Mouse (Mus musculus) intestine, embryonic 14.5 days (tissue): ENCODE measurements around the gene Tbc1d21. TPM values are rescaled to one million over a fixed set of nuclear protein-coding genes. Genes with fewer than 3 reads are reported as not detected.
A peak's percentile ranks its signal among the peaks of the same experiment; 100 is the strongest.

Experiments
- ATAC-seq: fragments of 200-750 bp; cut with Nextera tagmentation; replicated peaks from 2 replicates; pipeline ENCODE4 v1.8.0; 2017; ENCODE audit warnings: low read depth, moderate number of reproducible peaks, moderate TSS enrichment, moderate library complexity; ENCODE audit not compliant: low FRiP score, low TSS enrichment
- DNase-seq: peaks from one replicate; pipeline ENCODE4 v3.0.0-alpha.2; 2018; ENCODE audit warnings: low spot score
- H3K27ac ChIP-seq: fragments of 300-500 bp; sonication (generic); 2 replicates; pipeline ENCODE4 v1.5.1; 2014; ENCODE audit warnings: low read depth, mild to moderate bottlenecking, control low read depth
- H3K27me3 ChIP-seq: fragments of 300-500 bp; sonication (generic); replicated peaks from 2 replicates; pipeline ENCODE4 v1.6.1; 2014; ENCODE audit warnings: low read length, control low read depth; ENCODE audit not compliant: control insufficient read depth, insufficient read depth
- H3K36me3 ChIP-seq: fragments of 300-500 bp; sonication (generic); 2 replicates; pipeline ENCODE4 v1.6.1; 2014; ENCODE audit warnings: low read length, control low read depth; ENCODE audit not compliant: control insufficient read depth, insufficient read depth
- H3K4me1 ChIP-seq: fragments of 300-500 bp; sonication (generic); replicated peaks from 2 replicates; pipeline ENCODE4 v1.6.1; 2014; ENCODE audit warnings: low read length, control low read depth, mixed read lengths; ENCODE audit not compliant: control insufficient read depth, insufficient read depth
- H3K4me2 ChIP-seq: fragments of 300-500 bp; sonication (generic); 2 replicates; pipeline ENCODE4 v1.6.1; 2014; ENCODE audit warnings: low read length
- H3K4me3 ChIP-seq: fragments of 300-500 bp; sonication (generic); 2 replicates; pipeline ENCODE4 v1.5.1; 2014; ENCODE audit warnings: low read depth, low read length, control low read depth, mixed read lengths
- H3K9ac ChIP-seq: fragments of 300-500 bp; sonication (generic); 2 replicates; pipeline ENCODE4 v1.6.1; 2014; ENCODE audit warnings: mild to moderate bottlenecking, low read length
- H3K9me3 ChIP-seq: fragments of 300-500 bp; sonication (generic); 2 replicates; pipeline ENCODE4 v1.6.1; 2016; ENCODE audit warnings: low read length, control low read depth; ENCODE audit not compliant: control insufficient read depth
- WGBS: fragments of 180-500 bp; shearing (Covaris S2); extraction: QIAGEN DNeasy Blood & Tissue Kit; methylation state at CpG from one replicate; pipeline ENCODE4 v1.1.7; 2014; 5-methylcytosine and 5-hydroxymethylcytosine counted together
- polyA plus RNA-seq: library from polyadenylated mRNA; unstranded; fragments of >200 nt; fragmentation: Nextera tagmentation; extraction: Ambion mirVana; gene quantifications from 2 replicates; pipeline ENCODE4 v1.2.1, GENCODE M21; 2014

The Tbc1d21 gene
- polyA plus RNA-seq, 1 experiment from 2014 or later, result not detected

DNA sequence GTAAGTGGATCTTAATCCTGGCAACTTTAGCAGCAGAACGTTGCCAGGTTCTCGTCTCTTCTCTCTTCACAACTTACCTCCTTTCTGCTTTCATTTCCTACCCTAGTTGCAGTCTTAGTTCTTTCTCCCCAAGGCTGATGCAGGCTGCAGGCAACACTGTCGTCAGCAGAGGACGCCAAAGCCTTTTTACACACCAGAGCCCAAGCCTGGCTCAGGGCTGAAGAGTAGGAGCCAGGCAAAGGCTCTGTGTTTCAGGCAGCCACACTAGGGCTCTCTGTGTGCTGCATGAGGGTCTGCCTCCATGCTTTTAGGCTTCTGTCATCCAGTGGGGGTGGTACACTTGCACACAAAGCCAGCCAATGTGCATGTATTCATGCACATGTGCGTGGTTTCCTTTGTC lies 40.0 kb downstream of the Tbc1d21 start:
- no peak overlapping the region for H3K4me2 ChIP-seq
- no peaks in the 10 kb centered on the region for H3K9me3 ChIP-seq
- H3K4me1 ChIP-seq, result no peaks in the 10 kb centered on the region
- H3K4me3 ChIP-seq, result no peak overlapping the region
- no peak overlapping the region for H3K9ac ChIP-seq
- DNase-seq, result peak; percentile 69
- H3K36me3 ChIP-seq, result no peaks in the 10 kb centered on the region
- no peaks in the 10 kb centered on the region for H3K27me3 ChIP-seq
- 21% methylated on average over 5 of the region's 5 CpGs for whole genome bisulfite sequencing
- ATAC-seq, result 0 out of 2 replicates have a peak, but pooled peaks have one; percentile 55
- H3K27ac ChIP-seq, result no peak overlapping the region

GRCm38 (mm10) chr9:58327382-58327781 lies 42.9 kb downstream of the Tbc1d21 start:
- DNase-seq (no peak), ATAC-seq (no peak)
- no peak overlapping the region for H3K27ac ChIP-seq
- H3K4me2 ChIP-seq, result no peak overlapping the region
- H3K36me3 ChIP-seq, result no peaks in the 10 kb centered on the region
- WGBS, result 65% methylated on average over 1 of the region's 1 CpGs
- H3K27me3 ChIP-seq, result no peaks in the 10 kb centered on the region
- no peaks in the 10 kb centered on the region for H3K4me1 ChIP-seq
- H3K9ac ChIP-seq, result no peak overlapping the region
- no peak overlapping the region for H3K4me3 ChIP-seq
- H3K9me3 ChIP-seq, result no peaks in the 10 kb centered on the region

DNA sequence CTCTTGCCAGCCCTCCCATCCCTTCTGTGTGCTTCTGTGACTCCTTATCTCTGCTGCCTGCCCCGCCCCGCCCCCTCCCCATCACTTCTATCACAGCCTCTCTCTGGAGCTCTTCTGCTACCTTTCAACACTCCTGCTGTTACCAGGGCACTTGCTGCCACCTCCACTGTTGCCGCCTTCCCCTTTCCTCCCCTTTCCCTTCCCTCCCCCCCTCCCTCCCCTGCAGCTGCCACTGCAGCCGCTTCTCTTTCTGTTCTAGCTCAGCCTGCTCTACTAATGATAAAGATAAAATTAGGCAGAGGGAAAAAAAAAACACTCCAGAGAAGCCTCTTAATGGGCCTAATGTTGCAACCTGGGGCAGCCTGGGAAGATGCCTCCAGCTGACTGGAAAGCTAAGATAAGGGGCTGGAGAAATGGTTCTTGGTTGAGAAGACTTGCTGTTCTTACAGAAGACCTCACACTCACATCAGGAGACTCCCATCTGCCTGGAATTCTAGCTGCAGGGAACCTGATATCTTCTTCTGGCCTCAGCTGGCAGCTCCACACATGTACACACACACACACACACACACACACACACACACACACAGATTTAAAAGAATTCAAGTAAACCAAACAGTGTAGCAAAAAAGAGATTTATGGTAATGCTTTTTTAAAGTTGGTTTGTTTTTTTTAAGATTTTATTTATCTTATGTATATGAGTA lies 43.6 kb downstream of the Tbc1d21 start:
- H3K27me3 ChIP-seq, result no peaks in the 10 kb centered on the region
- ATAC-seq (no peak), DNase-seq (no peak)
- no peaks in the 10 kb centered on the region for H3K36me3 ChIP-seq
- 26% methylated on average over 4 of the region's 4 CpGs for WGBS
- H3K27ac ChIP-seq, result no peak overlapping the region
- no peak overlapping the region for H3K9ac ChIP-seq
- no peak overlapping the region for H3K4me3 ChIP-seq
- no peaks in the 10 kb centered on the region for H3K4me1 ChIP-seq
- H3K4me2 ChIP-seq, result no peak overlapping the region
- no peaks in the 10 kb centered on the region for H3K9me3 ChIP-seq

- H3K4me1 ChIP-seq, result 0 out of 2 replicates have a peak, but pooled peaks cover 7% of the 10 kb centered on the region
- no peaks in the 10 kb centered on the region for H3K36me3 ChIP-seq
- WGBS, result 96% methylated on average over 3 of the region's 3 CpGs
- H3K9me3 ChIP-seq, result no peaks in the 10 kb centered on the region
- H3K4me3 ChIP-seq, result no peak overlapping the region
- no peak for DNase-seq
- no peak overlapping the region for H3K4me2 ChIP-seq
- ATAC-seq, result no peak
- H3K27ac ChIP-seq, result no peak overlapping the region
- H3K9ac ChIP-seq, result no peak overlapping the region
- no peaks in the 10 kb centered on the region for H3K27me3 ChIP-seq
Measured at GRCm38 (mm10) chr9:58321681-58322080, 48.6 kb downstream of the Tbc1d21 start.

DNA sequence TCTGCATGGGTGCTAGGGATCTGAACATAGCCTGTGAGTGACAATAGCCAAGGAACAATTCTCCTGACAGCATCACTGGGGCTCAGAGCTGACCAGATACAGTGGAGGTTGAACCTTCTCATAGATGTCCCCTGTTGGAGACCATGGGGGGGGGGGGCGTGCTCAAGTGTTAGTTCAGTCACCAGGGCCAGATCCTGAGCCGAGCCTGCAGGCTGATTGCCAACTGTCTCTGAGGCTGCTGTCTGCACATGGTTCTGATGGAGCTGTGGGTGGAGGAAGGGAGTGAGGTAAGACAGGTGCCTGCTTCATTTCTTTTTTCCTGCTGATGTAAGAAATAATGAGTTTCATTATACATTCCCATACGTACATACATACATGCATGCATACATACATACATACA lies 51.9 kb downstream of the Tbc1d21 start:
- peaks cover 17% of the 10 kb centered on the region; the same call in 1 of the 2 replicates for H3K4me1 ChIP-seq
- no peak overlapping the region for H3K4me2 ChIP-seq
- no peak overlapping the region for H3K9ac ChIP-seq
- H3K27ac ChIP-seq, result no peak overlapping the region
- no peaks in the 10 kb centered on the region for H3K27me3 ChIP-seq
- H3K9me3 ChIP-seq, result no peaks in the 10 kb centered on the region
- H3K4me3 ChIP-seq, result no peak overlapping the region
- no peaks in the 10 kb centered on the region for H3K36me3 ChIP-seq
- 76% methylated on average over 3 of the region's 3 CpGs for WGBS
- no peak for DNase-seq
- ATAC-seq, result no peak

- 46% methylated on average over 3 of the region's 3 CpGs for WGBS
- no peak for ATAC-seq
- H3K4me1 ChIP-seq, result peaks cover 19% of the 10 kb centered on the region; the same call in 1 of the 2 replicates
Measured at GRCm38 (mm10) chr9:58317381-58317780, 52.9 kb downstream of the Tbc1d21 start.

GRCm38 (mm10) chr9:58316784-58317183 lies 53.5 kb downstream of the Tbc1d21 start:
- no peak overlapping the region for H3K4me2 ChIP-seq
- no peak overlapping the region for H3K27ac ChIP-seq
- ATAC-seq (no peak), DNase-seq (no peak)
- WGBS, result 73% methylated on average over 7 of the region's 7 CpGs
- H3K4me1 ChIP-seq, result peaks cover 19% of the 10 kb centered on the region; the same call in 1 of the 2 replicates
- H3K36me3 ChIP-seq, result no peaks in the 10 kb centered on the region
- 0 out of 2 replicates have a peak, but pooled peaks cover 8% of the 10 kb centered on the region for H3K27me3 ChIP-seq
- H3K4me3 ChIP-seq, result no peak overlapping the region
- H3K9ac ChIP-seq, result no peak overlapping the region
- no peaks in the 10 kb centered on the region for H3K9me3 ChIP-seq

More at GRCm38 (mm10) chr9:58317381-58317780, 52.9 kb downstream of the Tbc1d21 start:
- no peak overlapping the region for H3K27ac ChIP-seq
- H3K4me2 ChIP-seq, result no peak overlapping the region
- 0 out of 2 replicates have a peak, but pooled peaks cover 3% of the 10 kb centered on the region for H3K27me3 ChIP-seq
- no peaks in the 10 kb centered on the region for H3K9me3 ChIP-seq
- no peak for DNase-seq
- no peak overlapping the region for H3K9ac ChIP-seq
- H3K4me3 ChIP-seq, result no peak overlapping the region
- no peaks in the 10 kb centered on the region for H3K36me3 ChIP-seq

DNA sequence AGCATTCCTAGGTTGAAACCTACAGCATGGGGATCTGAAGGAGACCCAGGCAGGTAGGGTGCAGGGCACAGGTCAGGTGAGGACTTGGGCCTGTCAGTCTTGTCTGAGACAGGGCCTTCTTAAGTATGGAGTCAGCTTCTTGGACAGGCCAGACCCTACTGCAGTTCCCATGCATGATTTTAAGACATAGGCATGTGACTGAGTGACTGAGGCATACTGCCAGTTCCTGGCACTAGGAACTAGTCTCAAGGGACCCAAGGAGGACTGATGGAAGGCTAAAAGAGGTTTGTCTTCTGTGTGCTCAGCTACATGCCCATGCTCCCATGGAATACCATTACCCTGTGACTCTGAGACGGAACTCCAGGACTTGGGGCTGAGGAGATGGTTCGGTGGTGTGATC lies 54.4 kb downstream of the Tbc1d21 start:
- H3K4me3 ChIP-seq, result no peak overlapping the region
- no peak overlapping the region for H3K27ac ChIP-seq
- 92% methylated on average over 2 of the region's 2 CpGs for WGBS
- no peaks in the 10 kb centered on the region for H3K9me3 ChIP-seq
- no peak for DNase-seq
- H3K4me1 ChIP-seq, result peaks cover 19% of the 10 kb centered on the region; the same call in 1 of the 2 replicates
- ATAC-seq, result no peak
- H3K4me2 ChIP-seq, result no peak overlapping the region
- H3K9ac ChIP-seq, result no peak overlapping the region
- H3K27me3 ChIP-seq, result 0 out of 2 replicates have a peak, but pooled peaks cover 15% of the 10 kb centered on the region
- H3K36me3 ChIP-seq, result no peaks in the 10 kb centered on the region
